Mouse (Mus musculus): Measurements from ENCODE around the gene Gm37240.

DNA sequence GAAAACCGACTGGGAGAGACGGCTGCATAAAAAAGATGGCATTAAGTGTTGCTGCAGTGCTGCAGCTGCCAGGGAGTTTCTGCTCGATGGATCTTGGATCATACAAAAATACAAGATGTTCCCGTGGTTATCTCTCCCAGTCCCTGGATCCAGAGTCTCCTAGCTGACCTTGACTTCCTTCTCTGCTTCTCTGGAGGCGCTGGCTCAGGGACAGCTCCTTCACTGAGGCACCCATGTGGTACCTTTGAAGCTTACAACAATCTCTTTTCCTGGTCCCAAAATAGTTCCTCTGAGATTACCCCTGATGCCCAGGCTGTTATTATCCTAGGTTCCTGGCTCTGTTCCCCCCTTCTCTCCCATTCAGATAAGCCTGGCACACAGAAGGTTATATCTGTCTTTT, 672.4 kb downstream of the Gm37240 start:
- TF ChIP-seq CTCF (IDR thresholded peaks at IDR 0.05; ENCODE audit: borderline replicate concordance, insufficient read depth, low read depth, low read length) (no peak), POLR2A (IDR thresholded peaks at IDR 0.05; ENCODE audit: borderline replicate concordance, insufficient read depth, low read length) (no peak)
